Mouse (Mus musculus) kidney, embryonic 15.5 days (tissue): ENCODE measurements around the gene Gm20855. TPM values are rescaled to one million over a fixed set of nuclear protein-coding genes. Genes with fewer than 3 reads are reported as not detected.
"Not testable (repeated sequence)": the region's sequence is repeated elsewhere in the genome, so short reads cannot be mapped to it uniquely, and the experiment has no call there.

ENCODE experiments used
- ATAC-seq: fragments of 200-750 bp; cut with Nextera tagmentation; replicated peaks from 2 replicates; pipeline ENCODE4 v1.8.0; 2017; ENCODE audit warnings: moderate TSS enrichment; ENCODE audit not compliant: low FRiP score
- H3K27ac ChIP-seq: fragments of 300-500 bp; sonication (generic); 2 replicates; pipeline ENCODE4 v1.5.1; 2015; ENCODE audit warnings: mild to moderate bottlenecking, inconsistent platforms
- H3K27me3 ChIP-seq: fragments of 300-500 bp; sonication (generic); 2 replicates; pipeline ENCODE4 v1.6.1; 2015; ENCODE audit warnings: inconsistent platforms
- H3K36me3 ChIP-seq: fragments of 300-500 bp; sonication (generic); 2 replicates; pipeline ENCODE4 v1.6.1; 2015; ENCODE audit warnings: inconsistent platforms
- H3K4me1 ChIP-seq: fragments of 300-500 bp; sonication (generic); 2 replicates; pipeline ENCODE4 v1.6.1; 2015; ENCODE audit warnings: inconsistent platforms
- H3K4me2 ChIP-seq: fragments of 300-500 bp; sonication (generic); 2 replicates; pipeline ENCODE4 v1.6.1; 2015; ENCODE audit warnings: moderate library complexity, mild to moderate bottlenecking, inconsistent platforms
- H3K4me3 ChIP-seq: fragments of 300-500 bp; sonication (generic); replicated peaks from 2 replicates; pipeline ENCODE4 v1.5.1; 2015; ENCODE audit warnings: mild to moderate bottlenecking, inconsistent platforms
- H3K9ac ChIP-seq: fragments of 300-500 bp; sonication (generic); 2 replicates; pipeline ENCODE4 v1.6.1; 2015; ENCODE audit warnings: mild to moderate bottlenecking, inconsistent platforms
- H3K9me3 ChIP-seq: fragments of 300-500 bp; sonication (generic); replicated peaks from 2 replicates; pipeline ENCODE4 v1.6.1; 2016; ENCODE audit warnings: inconsistent platforms
- WGBS: fragments of 180-500 bp; shearing (Covaris S2); methylation state at CpG from one replicate; pipeline ENCODE4 v1.1.7; 2015; ENCODE audit warnings: mixed read lengths; 5-methylcytosine and 5-hydroxymethylcytosine counted together
- polyA plus RNA-seq: library from polyadenylated mRNA; unstranded; fragments of >200 nt; fragmentation: Nextera tagmentation; extraction: Ambion mirVana; gene quantifications from 2 replicates; pipeline ENCODE4 v1.2.1, GENCODE M21; 2015

Gene Gm20855
- polyA plus RNA-seq, result not detected in 2 replicates

- H3K36me3 ChIP-seq, H3K9ac ChIP-seq, H3K27ac ChIP-seq, H3K9me3 ChIP-seq, H3K4me1 ChIP-seq, ATAC-seq, H3K4me2 ChIP-seq, H3K27me3 ChIP-seq, H3K4me3 ChIP-seq: not testable (repeated sequence)
- WGBS, result no CpG with 5 or more reads among the region's 6 CpGs
These were observed at the start of gene Gm20855 for GRCm38 (mm10) chrY:35131733-35132132. Gene Gm20855 (minus strand): TSS chrY:35131833.
